Mouse (Mus musculus): ENCODE data around the gene Dpm2.

The Dpm2 gene

DNA sequence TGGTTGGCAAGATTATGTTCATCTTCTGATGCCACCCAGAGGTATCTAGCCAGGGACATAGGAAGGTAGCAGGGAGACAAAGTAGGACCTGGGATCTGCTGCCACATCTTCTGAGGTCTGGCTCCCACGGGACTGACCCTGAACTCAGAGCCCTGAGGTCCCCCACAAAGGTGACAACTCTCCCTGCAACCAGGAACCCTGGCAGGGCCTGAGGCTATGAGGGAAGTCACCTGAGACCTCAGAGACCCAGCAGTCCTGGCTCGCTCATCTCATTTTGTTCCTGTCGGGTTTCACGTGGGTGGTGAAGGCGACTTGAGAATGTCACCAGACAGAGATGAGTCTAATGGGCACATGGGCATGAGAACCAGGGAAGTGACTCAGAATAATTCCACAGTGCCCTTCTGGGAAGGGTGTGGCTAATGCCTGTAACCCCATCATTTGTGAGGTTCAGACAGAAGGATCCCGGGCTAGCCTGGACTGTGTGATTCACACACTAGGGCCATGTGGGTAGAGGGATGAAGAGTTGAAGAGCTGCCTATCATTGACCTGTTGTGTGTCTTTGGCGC lies 14.6 kb downstream of the Dpm2 start:
- no peak for DNase-seq (ENCODE audit: low spot score)

DNA sequence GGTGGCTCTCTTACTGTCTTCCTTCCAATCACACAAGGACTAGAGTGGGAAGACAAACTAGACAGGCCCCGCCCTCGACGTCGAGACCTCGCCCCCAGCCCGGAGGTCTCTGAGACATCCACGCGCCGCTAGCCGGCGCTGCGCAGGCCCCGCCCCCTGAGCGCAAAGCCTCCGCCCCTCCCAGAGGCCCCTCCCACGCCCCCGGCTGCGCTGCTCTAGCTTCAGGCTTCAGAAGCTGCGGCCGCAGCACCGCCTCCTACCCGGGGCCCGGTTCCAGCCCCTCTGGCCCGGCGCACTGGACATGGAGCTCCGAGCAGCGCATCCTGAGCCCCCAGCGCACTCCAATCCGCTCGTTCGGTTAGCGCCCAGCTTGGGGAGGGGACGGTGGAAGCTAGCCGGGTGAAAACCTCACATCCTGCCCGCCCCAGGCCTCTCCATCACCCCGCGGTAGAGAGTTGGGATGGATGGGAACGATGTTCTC lies 16.3 kb downstream of the Dpm2 start, which contains the start of gene St6galnac4:
TSS of gene St6galnac4 (plus strand) at position 225 of the 481 bp plus-strand sequence.
- DNase-seq (ENCODE audit: low spot score): peak; percentile 90

DNA sequence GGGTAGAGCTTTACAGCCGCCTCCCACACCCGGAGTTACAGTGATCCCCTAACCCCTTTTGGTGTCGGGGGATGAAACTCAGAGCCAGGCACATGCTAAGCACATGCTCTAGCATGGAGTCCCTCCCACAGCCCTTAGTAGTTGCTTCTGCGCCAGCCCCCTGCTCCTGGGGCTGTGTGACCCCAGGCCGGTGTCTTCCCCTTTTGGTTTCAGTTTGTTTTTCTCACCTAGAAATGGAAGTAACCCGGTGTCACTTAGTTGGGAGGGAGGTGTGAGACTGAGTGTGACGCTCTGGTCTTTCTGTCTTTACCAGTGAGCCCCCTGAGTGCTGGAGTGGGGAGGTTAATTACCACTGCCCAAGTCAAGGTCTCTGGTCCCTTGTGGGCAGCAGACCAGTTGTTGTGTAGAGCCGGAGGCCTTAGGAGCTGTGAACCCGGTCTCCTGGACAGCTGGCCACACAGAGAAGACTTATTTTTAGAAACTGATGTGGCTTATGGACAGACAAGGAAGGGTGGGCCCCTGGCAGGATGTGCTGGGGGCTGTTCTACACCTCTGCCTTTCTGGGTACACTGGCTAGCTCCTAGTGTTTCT lies 17.2 kb downstream of the Dpm2 start:
- DNase-seq (ENCODE audit: low spot score): no peak

DNA sequence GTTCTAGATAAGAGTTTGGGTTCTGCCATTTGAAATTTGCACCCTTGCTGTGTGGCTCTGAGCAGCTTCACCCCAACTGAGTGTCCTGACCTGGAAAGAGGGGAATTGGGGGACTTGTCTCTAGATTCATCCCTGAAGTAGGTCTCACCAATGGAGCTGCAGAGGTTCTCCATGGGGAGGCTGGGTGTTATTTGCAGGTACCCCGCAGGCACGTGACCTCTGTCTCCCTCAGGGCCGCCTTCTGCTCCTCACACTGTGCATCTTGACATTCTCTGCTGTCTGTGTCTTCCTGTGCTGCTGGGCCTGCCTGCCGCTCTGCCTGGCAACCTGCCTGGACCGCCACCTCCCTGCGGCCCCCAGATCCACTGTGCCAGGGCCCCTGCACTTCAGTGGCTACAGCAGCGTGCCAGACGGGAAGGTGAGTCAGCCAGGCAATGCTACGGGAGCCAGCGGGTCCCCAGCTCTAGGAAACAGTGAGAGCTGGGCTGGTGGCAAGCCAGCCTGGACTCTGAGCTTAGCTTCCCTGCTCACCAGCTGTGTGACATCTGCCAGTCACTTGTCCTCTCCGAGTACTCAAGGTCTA lies 18.6 kb downstream of the Dpm2 start:
- DNase-seq (ENCODE audit: low spot score): no peak

DNA sequence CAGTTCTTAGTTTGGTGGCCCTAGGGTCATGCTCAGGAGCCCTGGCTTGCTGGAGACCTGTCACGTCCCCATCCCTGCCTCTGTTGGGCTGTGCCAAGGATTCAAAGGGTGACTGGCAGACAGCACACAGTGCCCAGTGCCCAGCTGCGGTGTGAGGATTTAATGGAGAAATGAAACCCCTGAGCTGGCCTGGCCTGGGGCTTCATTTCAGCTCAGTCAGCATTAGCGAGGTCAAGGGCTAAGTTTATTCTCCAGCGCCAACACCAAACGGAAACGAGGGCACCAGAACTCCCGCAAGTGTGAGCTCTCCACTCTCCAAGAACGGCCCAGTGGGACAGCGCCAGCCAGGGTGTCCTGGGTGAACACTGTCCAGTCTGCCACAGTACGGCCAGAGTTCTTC lies 19.6 kb downstream of the Dpm2 start:
- DNase-seq (ENCODE audit: low spot score): no peak

DNA sequence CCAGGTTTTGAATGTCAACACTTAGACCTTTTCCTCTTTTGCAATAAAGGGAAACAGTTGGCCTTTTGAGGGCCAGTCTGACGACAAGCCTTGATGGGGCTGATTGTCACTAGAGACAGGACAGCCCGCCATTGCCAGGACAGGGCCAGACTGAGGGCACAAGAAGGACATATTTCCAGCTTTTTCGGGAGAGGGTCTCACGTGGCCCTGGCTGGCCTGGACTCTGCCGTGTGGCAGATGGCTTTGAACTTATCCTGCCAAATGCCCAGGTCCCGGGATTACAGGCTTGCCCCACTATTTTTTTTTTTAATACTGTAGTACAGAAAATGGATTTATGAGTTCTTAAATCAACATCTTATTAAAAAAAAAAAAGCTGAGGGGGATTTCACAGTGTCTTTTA lies 20.6 kb downstream of the Dpm2 start:
- DNase-seq (ENCODE audit: low spot score): no peak

DNA sequence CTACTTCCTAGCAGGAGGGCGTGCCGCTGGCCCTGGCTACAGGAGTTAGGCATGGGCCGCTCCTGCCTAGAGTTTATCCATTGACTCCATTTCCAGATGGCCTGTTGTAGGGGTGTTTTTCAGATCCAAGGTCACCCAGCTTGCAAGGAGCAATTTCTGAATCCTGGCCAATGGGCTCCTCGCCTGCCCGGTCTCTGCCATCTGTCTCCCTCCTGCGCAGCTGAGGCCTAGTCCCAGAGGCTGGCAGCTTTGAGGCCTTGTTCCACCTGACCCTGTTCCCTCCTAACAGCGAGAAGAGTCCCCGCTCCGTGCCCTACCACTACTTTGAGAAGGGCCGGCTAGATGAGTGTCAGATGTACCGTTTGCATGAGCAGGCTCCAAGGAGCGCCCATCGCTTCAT lies 26.1 kb downstream of the Dpm2 start:
- no peak for DNase-seq (ENCODE audit: low spot score)

DNA sequence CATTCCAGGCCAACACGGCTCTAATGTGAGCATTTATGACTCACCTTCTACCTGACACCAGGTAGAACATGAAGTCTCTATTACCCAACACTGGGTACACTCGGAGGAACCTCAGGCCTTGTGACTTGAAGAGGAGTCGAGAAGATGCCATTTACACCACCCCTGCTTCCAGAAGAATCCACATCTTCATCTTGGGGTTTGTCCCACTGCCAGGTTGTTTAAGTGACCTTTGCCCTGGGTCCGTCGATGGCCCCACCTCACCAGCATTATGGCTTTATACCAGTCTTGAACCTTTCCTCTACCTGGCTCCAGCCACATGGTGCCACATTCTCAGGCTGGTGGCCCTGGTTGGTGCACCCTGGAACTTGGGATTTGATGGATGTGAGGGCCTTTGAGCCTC lies 26.6 kb downstream of the Dpm2 start:
- DNase-seq (ENCODE audit: low spot score): no peak

DNA sequence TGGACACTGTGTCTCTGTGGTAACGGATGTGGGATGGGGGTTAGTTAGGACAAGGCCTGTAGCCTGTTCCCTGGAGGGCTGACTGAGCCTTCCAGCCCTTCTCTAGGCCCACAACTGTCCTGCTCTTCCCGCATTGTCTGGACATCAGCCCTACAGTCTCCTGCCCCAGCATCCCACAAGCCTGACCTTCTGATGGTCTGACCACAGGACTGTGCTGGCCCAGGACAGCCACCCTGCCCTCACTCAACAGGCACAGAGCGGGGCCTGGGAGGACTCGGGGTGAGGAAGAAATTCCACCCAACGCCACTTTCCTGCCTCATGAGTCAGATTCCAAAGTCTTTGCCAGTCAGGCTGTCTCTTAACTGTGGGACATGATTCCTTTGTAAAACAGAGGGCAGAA lies 27.0 kb downstream of the Dpm2 start:
- no peak for DNase-seq (ENCODE audit: low spot score)

DNA sequence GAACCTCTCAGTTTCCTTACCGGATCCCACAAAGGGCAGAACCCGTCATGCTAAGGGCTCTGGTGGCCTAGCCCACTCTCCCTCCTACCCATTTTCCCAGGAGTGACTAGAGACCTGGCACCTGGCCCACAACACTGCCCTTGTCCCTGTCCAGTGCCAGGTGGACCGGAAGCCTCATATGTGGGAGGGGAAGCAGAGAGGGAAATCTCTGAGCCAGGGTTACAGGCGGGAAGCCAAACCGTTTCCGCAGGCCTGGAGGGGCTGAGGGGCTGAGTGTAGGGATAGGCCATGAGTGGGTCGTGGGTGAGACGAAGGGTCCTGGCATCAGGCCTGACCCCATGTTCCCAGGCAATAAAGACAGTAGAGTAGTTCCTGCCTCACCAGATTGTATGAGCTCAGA lies 27.8 kb downstream of the Dpm2 start:
- DNase-seq (ENCODE audit: low spot score): no peak

DNA sequence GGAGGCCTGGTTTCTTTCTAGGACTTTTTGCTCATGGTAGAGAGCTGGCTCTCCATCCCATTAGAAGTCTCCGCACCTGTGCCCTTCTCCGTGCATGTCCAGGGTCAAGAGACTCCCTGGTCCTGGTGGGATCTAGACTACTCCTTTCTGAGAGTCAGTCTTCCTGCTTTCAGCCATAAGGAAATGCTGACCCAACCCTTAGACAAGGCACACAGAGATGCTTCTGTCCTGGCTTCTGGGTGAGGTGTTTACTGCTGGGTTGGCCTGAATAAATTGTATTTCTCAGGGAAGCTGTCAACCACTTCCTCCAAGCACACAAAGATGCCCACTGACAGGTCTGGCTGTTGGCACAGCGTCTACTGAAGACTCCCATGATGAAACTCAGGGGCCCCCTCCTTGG lies 28.8 kb downstream of the Dpm2 start, which contains the start of gene St6galnac6:
TSS of gene St6galnac6 (plus strand) at position 301 of the 400 bp plus-strand sequence.
- no peak for DNase-seq (ENCODE audit: low spot score)

DNA sequence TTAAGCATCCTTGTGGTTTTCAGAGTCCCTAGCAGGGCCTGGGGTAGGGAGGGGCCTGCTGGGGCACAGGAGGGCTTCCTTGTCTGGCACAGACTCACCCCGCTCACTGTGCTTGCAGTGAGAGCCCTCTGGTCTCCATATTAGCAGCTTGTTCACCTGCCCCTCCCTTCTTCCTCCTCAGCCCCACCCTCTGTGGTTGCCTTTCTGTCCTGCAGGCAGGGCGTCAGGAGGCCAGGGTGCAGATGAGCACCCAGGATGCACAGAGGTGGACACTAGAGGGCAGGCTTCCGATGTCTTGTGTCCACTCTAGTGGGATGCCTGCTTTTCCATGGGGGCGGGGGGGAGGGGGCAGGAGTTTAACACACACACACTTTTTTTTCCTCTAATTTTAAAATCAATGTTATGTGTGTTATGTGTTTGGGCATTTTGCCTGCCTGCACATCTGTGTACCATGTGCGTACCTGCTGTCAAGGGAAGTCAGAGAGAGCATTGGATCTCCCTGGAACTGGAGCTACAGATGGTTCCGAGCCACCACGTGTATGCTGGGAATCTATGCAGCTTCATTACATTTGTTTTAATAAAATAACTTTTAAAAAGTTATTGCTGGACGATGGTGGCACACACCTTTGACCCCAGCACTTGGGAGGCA lies 30.9 kb downstream of the Dpm2 start:
- no peak for DNase-seq (ENCODE audit: low spot score)

DNA sequence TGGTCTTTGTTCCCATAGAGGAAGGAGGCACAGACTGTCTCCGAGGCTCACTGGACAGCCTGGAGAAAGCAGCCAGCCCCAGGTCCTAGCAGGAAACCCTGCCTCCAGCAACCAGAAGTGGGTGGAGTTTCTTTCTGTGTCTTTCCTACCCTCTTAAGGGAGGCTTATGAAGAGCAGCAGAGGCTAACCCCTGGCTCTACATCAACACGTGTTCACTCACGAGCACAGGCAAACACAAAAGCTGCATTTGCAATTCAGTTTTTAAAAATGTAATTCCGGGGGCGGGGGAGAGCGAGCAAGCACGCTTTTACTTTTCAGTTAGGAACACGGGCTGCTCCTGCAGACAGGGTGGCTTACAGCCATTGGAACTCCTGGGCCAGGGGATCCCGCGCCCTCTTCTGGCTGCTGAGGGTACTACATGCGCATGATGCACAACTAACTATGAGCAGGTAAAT lies 32.0 kb downstream of the Dpm2 start:
- peak; percentile 90 for DNase-seq (ENCODE audit: low spot score)

DNA sequence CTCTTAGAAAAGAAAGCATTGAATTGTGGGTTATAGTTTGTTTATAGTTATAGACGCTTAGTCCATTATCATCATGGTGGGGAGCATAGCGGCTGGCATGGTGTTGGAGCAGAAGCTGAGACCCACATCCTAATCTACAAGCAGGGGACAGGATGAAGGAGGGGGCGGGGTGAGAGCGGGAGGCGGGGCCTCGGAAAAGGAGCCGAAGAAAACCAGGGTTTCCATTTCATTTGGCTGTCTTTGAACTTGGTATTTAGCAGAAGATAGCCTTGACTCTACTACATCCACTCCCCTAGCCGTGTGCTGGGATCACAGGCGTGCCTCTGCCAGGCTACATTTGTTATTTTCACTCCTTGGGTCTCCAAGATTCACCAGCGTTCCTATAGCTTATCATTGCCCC lies 34.0 kb downstream of the Dpm2 start:
- no peak for DNase-seq (ENCODE audit: low spot score)

DNA sequence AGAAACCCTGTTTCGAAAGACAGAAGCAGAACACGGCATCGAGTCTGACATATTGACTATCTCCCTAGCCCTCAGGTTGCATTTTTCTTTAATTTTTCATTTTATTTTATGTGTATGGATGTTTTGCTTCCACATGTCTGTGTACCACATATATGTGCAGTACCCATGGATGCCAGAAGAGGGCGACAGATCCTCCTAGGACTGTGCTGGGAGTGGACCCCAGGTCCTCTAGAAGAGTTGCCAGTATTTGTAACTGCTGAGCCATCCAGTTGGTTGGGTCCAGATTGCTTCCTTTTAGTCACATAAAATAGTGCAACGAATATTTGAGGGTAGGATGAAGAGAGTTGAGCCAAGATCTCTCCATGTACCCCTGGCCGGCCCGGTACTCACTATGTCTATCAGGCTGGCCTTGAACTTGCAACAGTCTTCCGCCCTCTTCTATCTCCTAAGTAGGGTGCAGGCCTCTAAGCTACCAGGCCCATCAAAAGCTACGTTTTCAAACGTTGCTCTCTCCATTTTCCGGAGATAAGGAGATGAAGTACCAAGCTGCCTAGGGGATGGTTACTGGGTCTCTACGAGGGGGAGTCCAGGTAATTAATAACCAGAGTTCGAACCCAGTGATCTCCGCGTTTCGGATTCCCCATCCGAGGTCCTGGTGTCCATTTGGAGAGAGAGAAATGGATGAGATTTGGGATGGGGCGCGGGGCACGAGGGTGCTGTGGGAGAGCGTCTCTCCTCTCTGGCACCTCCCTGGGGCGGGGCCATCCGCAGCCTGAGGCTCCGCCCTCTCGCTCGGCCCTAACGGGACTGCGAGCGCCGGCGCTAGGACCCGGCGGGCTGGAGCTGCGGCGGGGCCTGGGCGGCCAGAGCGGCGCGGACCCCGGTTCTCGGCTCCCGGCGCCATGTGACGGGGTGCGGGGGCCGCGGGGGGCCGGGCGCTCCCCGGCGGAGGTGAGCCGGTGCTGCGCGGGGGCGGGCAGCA lies 35.8 kb downstream of the Dpm2 start:
- peak; percentile 82 for DNase-seq (ENCODE audit: low spot score)

DNA sequence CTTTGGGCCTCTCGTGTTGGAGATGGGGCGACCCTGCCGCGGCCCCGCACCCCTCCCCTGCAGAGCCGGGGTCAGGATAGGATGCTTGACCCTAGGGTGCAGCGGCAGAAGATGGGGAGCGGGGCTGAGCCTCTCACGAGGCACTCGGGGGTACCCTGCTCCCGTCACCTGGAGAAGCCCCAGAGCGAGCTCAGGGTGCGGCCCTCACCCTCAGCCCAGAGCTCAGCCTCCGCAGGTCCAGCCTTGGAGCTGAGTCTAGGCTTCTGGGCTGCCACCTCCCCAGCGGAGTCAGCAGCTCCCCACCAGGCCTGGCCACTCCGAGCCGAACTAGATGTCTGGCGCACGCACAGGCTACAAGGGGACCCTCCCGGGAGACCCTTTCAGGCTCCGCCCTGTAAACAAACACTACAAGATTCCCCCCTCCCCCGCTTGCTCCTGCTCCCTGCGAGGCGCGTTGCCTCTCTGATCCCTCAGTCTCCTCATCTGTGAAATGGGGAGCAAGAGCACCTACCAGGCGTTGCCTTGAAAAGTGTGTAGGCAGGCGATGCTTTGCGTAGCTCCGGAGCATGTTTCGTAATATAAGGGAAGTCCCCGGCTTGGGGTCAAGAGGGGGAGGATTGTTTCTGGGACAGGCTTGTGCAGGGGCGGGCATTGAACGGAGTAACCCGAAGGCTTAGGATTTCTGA lies 36.7 kb downstream of the Dpm2 start:
- peak; percentile 54 for DNase-seq (ENCODE audit: low spot score)

DNA sequence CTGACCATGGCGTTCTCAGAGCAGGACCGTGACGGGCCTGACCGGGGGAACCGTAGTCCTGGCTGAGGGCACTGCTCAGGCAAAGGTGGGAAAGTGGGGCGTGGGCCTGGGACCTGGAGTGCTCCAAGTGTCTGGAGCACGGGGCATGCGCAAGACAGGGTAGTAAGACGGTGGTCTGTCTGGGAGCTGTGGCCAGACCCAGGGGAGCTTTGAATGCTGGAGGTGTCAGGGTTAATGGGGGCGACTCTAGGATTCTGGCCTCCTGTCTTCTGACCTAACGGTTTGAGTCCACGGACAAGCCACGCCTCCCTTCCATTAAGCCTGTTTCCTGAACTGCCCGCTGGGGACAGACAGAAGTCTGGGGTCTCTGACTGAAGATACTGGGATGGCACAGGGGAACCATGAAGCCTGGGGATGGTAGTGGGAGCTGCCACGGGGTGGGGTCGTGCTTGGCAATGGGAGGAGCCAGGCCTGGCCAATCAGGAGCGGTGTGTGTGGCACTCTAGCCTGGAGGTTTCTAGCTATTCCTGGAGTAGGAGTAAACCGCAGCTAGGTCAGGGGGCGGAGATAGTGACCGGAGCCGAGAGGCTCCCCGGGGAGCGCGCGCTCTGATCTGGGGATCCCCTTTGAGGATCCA lies 37.6 kb downstream of the Dpm2 start:
- DNase-seq (ENCODE audit: low spot score): peak; percentile 54

DNA sequence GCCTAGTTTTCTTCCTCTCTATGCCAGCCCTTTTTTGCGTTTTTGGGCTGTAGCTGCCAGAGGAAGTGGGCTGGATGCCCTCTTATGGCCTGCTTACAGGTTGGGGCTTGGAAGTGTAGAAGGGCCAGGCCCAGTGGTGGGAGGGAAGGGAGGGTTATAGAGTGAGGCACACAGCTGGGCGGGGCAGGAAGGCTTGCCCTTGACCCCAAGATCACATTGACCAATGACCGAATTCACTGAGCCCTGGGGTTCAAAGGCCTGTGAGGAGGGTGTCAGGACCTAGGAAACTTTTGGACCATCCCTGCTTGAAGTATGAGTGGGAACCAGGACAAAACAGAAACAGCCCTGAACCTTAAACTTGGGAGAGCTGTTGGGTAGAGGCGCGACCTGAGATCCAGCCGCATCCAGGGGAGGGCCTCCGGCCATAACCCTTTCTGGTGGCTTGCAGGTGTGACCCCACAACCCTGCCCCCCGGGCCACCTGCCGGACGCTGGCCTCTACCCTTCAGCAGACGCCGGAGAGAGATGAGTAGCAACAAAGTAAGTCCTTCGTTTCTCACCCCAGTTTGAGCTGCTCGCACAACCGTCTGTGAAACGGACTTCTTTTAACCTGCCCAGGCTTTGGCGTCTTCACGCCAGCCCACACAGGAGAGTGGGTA lies 38.2 kb downstream of the Dpm2 start:
- DNase-seq (ENCODE audit: low spot score): no peak

DNA sequence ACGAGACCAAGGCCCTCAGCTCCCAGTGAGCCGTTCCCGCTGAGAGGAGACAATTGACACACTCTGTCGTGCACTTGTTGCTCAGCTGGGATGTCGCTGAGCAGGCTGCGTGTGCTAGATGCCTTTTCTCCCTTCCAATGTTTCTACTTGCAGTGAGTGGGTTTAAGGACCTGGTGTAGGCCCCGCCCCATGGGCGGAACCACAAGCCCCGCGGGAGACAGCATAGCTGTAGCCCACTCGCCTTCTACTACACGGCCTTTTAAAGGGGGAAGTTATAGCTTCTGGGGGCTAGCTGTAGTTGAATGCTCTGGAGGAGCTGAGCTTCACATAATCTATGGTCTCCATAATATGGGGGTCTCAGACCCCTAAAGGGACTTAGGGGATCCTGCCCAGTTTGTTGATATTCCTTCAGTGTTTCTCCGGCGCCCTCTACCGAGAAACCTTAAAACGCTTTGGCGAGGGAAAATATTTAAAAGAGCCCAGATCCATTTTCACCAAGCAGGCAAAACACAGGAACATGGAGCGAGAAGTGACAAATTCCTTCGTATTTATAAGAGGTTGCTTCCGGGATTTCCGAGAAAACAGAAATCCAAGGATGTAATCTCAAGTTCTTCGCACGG lies 40.1 kb downstream of the Dpm2 start:
- DNase-seq (ENCODE audit: low spot score): peak; percentile 58

DNA sequence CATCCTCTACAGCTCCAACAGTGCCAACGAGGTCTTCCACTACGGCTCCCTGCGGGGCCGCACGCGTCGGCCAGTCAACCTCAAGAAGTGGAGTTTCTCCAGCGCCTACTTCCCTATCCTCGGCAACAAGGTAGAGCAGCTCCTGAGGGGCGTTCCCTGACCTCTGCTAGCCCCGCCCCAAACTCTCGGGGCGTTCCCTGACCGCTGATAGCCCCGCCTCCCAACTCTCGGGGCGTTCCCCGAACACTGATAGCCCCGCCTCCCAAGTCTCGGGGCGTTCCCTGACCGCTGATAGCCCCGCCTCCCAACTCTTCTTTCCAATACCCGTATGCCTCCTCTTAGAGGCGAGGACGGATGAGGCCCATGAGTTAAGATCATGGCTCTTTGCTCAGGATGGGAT lies 41.6 kb downstream of the Dpm2 start:
- no peak for DNase-seq (ENCODE audit: low spot score)
